In the genomic region with DNA sequence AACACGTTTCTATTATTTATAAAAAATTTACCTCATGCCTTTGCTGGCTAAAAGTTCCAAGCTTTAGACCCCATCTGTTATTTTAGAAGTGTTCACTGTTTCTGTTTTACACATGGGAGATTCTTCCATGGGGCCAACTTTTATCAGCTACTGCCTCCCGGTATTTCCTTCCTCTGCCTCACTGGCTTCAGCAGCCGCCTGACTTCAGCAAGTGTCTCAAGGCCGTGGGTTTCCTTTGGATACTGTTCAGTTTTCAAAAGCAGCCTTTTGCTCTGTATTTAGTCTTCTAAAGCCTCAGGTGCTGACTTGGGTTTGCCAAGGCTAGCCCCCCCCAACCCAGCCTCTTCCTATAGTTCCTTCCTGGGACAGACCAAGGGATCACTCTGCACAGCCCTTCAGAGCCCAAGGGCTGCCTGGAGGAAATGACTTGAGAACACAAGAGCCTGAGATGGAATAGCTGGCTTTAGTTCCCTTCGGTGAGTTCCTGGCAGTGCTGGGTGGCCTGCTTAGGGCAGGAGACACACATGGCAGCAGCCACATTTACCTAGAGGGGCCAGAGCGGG, we compare ENCODE assay signal across 15 mouse cellular contexts.
DNase-seq lines count a peak whose midpoint lies in the region; ATAC-seq lines count a peak whose summit lies in the region.
"Had no signal": no experiment of that assay in that cellular context is flagged by ENCODE, and none has a peak within 500 bp of the region (broad histone marks: within the 10 kb centered on the region; RNA-seq: fewer than 3 reads in every experiment).

No protein-coding gene starts in this region.

- ATAC-seq in lung, embryonic 15.5 days (ENCODE audit: borderline replicate concordance, extremely low read depth, low FRiP score, low TSS enrichment): no peak
- ATAC-seq in hematopoietic stem cell, adult 5-6 weeks (replicated peaks in 1 of 2; ENCODE audit: insufficient read depth in 1 of 2, low FRiP score in 2 of 2, low TSS enrichment in 1 of 2, low read depth in 1 of 2, poor library complexity in 2 of 2, severe bottlenecking in 2 of 2): peak; percentile 17 to 33; a peak in 3 of 4 replicates
- no peak for ATAC-seq in stomach, embryonic 16.5 days (ENCODE audit: insufficient read depth, low FRiP score)
- ATAC-seq in forebrain, embryonic 16.5 days: no peak

- H3K9me3 ChIP-seq in lung, embryonic 15.5 days: no peaks in the 10 kb centered on the region
- H3K9me3 ChIP-seq in stomach, embryonic 16.5 days (replicated peaks; ENCODE audit: control insufficient read depth, low read length): no peaks in the 10 kb centered on the region
- no peaks in the 10 kb centered on the region for H3K9me3 ChIP-seq in forebrain, embryonic 16.5 days (ENCODE audit: control insufficient read depth, low read length)
- H3K9me3 ChIP-seq: limb, embryonic 12.5 days; midbrain, embryonic 12.5 days; neural tube, embryonic 13.5 days had no signal

- H3K27me3 ChIP-seq in lung, embryonic 15.5 days: no peaks in the 10 kb centered on the region
- H3K27me3 ChIP-seq in stomach, embryonic 16.5 days (ENCODE audit: control insufficient read depth, insufficient read depth, low read length): no peaks in the 10 kb centered on the region
- H3K27me3 ChIP-seq in forebrain, embryonic 16.5 days (replicated peaks; ENCODE audit: control insufficient read depth, insufficient read depth, low read length): no peaks in the 10 kb centered on the region
- H3K27me3 ChIP-seq: limb, embryonic 12.5 days; midbrain, embryonic 12.5 days; neural tube, embryonic 13.5 days had no signal

- H3K4me3 ChIP-seq in lung, embryonic 15.5 days: no peak overlapping the region
- no peak overlapping the region for H3K4me3 ChIP-seq in stomach, embryonic 16.5 days (replicated peaks; ENCODE audit: low read length)
- H3K4me3 ChIP-seq in forebrain, embryonic 16.5 days (replicated peaks; ENCODE audit: low read length): no peak overlapping the region
- H3K4me3 ChIP-seq: limb, embryonic 12.5 days; midbrain, embryonic 12.5 days; neural tube, embryonic 13.5 days had no signal

- no peak overlapping the region for H3K9ac ChIP-seq in lung, embryonic 15.5 days
- no peak overlapping the region for H3K9ac ChIP-seq in stomach, embryonic 16.5 days (ENCODE audit: low read length)
- H3K9ac ChIP-seq in forebrain, embryonic 16.5 days (replicated peaks; ENCODE audit: low read depth, low read length): no peak overlapping the region
- H3K9ac ChIP-seq: limb, embryonic 12.5 days; midbrain, embryonic 12.5 days; neural tube, embryonic 13.5 days had no signal

- no peaks in the 10 kb centered on the region for H3K36me3 ChIP-seq in lung, embryonic 15.5 days
- H3K36me3 ChIP-seq in stomach, embryonic 16.5 days (ENCODE audit: control insufficient read depth, insufficient read depth, low read length): no peaks in the 10 kb centered on the region
- H3K36me3 ChIP-seq in forebrain, embryonic 16.5 days (ENCODE audit: control insufficient read depth, insufficient read depth): no peaks in the 10 kb centered on the region
- H3K36me3 ChIP-seq: limb, embryonic 12.5 days; midbrain, embryonic 12.5 days; neural tube, embryonic 13.5 days had no signal

- H3K4me1 ChIP-seq in lung, embryonic 15.5 days: peaks cover 14% of the 10 kb centered on the region
- 0 out of 2 replicates have a peak, but pooled peaks cover 4% of the 10 kb centered on the region for H3K4me1 ChIP-seq in stomach, embryonic 16.5 days (ENCODE audit: control insufficient read depth, insufficient read depth, low read length)
- no peaks in the 10 kb centered on the region for H3K4me1 ChIP-seq in forebrain, embryonic 16.5 days (replicated peaks; ENCODE audit: control insufficient read depth, insufficient read depth, low read length)
- H3K4me1 ChIP-seq: midbrain, embryonic 12.5 days; neural tube, embryonic 13.5 days had no signal

- peak; percentile 94 for DNase-seq in heart, adult 11 months
- DNase-seq in heart, postnatal 4 days: no peak
- DNase-seq in lung, postnatal 36 days: no peak
- DNase-seq in natural killer cell, adult 2 months (ENCODE audit: low spot score in 2 of 2): no peak
- DNase-seq: B cell, adult 2 months; cerebellum, postnatal 36 days; layer of hippocampus, postnatal 36 days; right cerebral cortex, adult 18-20 months had no signal

- WGBS in lung, embryonic 15.5 days: 75% methylated on average over 6 of the region's 6 CpGs
- 82% methylated on average over 6 of the region's 6 CpGs for WGBS in stomach, embryonic 16.5 days
- WGBS in forebrain, embryonic 16.5 days: 88% methylated on average over 6 of the region's 6 CpGs

- H3K4me2 ChIP-seq in lung, embryonic 15.5 days: no peak overlapping the region
- H3K4me2 ChIP-seq in stomach, embryonic 16.5 days (ENCODE audit: low read depth, low read length): no peak overlapping the region
- no peak overlapping the region for H3K4me2 ChIP-seq in forebrain, embryonic 16.5 days (ENCODE audit: low read length)
- H3K4me2 ChIP-seq: limb, embryonic 12.5 days; midbrain, embryonic 12.5 days; neural tube, embryonic 13.5 days had no signal

- peak overlapping the region; percentile 89 for H3K27ac ChIP-seq in lung, embryonic 15.5 days
- peak overlapping the region; percentile 28; the same call in 1 of the 2 replicates for H3K27ac ChIP-seq in stomach, embryonic 16.5 days (ENCODE audit: low read length)
- no peak overlapping the region for H3K27ac ChIP-seq in forebrain, embryonic 16.5 days (ENCODE audit: low read length)
- H3K27ac ChIP-seq: limb, embryonic 12.5 days; midbrain, embryonic 12.5 days; neural tube, embryonic 13.5 days had no signal

Comparison
In these comparisons a context has a peak if more than half of its experiments do, and no peak if none do; other contexts are left out.
1. ATAC-seq: peak in hematopoietic stem cell, adult 5-6 weeks (2 of 2); none in lung, embryonic 15.5 days (single experiment), stomach, embryonic 16.5 days (single experiment) and forebrain, embryonic 16.5 days (single experiment).